Mouse (Mus musculus): ENCODE results near the gene Hoxb4. TPM values are rescaled to one million over a fixed set of nuclear protein-coding genes. Genes with fewer than 3 reads are reported as not detected.

Gene Hoxb4
- polyA plus RNA-seq, 1 experiment from 2014 or later, result 3.8 TPM

DNA sequence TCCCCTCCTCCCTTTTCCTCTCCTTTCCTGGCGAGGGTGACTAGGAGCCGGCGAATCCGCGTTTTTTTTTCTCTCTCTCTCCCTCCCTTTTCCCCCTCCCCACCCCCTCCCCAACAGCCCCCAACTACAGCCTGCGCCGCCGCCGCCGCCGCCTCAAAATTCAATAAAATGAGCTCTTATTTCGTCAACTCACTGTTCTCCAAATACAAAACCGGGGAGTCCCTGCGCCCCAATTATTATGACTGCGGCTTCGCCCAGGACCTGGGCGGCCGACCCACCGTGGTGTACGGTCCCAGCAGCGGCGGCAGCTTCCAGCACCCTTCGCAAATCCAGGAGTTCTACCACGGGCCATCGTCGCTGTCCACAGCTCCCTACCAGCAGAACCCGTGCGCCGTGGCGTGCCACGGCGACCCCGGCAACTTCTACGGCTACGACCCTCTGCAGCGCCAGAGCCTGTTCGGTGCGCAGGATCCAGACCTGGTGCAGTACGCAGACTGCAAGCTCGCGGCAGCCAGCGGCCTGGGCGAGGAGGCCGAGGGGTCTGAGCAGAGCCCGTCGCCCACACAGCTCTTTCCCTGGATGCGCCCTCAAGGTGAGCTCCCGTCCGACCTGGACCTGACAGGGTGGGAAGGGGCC, 35.2 kb upstream of the Hoxb4 start:
- H3K9ac ChIP-seq (ENCODE audit: low read length), result peak overlapping the region; percentile 82
- peak overlapping the region; percentile 93 for H3K27ac ChIP-seq (ENCODE audit: low read depth)
- peak overlapping the region; percentile 49 for H3K4me3 ChIP-seq (ENCODE audit: low read depth, low read length)
- DNase-seq (ENCODE audit: low spot score) (peak; percentile 87), ATAC-seq (replicated peaks; ENCODE audit: low FRiP score, low TSS enrichment, low read depth) (no peak)
- WGBS, result under 1% methylated on average over 46 of the region's 49 CpGs
- H3K36me3 ChIP-seq (ENCODE audit: control insufficient read depth, insufficient read depth, low read length), result no peaks in the 10 kb centered on the region
- H3K9me3 ChIP-seq (ENCODE audit: control insufficient read depth, low read length), result no peaks in the 10 kb centered on the region
- H3K4me2 ChIP-seq (ENCODE audit: low read length), result peak overlapping the region; percentile 86
- H3K4me1 ChIP-seq (replicated peaks; ENCODE audit: control insufficient read depth, insufficient read depth, low read length), result peaks cover 9% of the 10 kb centered on the region
- H3K27me3 ChIP-seq (replicated peaks; ENCODE audit: control insufficient read depth, insufficient read depth, low read length), result peaks cover 51% of the 10 kb centered on the region

DNA sequence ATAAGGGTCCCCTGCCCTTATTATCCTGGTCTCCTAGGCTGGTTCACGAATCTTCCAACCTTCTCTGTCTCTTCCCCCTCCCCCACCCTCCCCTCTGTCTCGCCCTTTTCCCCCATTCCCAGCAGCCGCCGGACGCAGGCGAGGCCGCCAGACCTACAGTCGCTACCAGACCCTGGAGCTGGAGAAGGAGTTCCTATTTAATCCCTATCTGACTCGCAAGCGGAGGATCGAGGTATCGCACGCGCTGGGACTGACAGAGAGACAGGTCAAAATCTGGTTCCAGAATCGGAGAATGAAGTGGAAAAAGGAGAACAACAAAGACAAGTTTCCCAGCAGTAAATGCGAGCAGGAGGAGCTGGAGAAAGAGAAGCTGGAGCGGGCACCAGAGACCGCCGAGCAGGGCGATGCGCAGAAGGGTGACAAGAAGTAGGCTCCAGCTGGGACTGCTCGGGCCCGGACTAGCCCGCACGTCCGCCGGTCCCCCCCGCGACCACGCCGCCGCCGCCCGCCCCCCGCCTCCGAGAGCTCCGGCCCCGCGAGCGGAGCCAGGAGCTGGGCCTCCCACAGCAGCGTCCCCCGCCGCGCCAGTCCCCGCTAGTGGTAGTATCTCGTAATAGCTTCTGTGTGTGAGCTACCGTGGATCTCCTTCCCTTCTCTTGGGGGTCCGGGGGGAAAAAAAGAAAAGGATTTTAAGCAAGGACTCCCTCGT, 33.9 kb upstream of the Hoxb4 start:
- ATAC-seq (replicated peaks; ENCODE audit: low FRiP score, low TSS enrichment, low read depth) (no peak; the same call in 1 of the 2 replicates), DNase-seq (ENCODE audit: low spot score) (no peak)
- peaks cover 9% of the 10 kb centered on the region for H3K4me1 ChIP-seq (replicated peaks; ENCODE audit: control insufficient read depth, insufficient read depth, low read length)

GRCm38 (mm10) chr11:96284774-96285734, 33.0 kb upstream of the Hoxb4 start:
- Histone ChIP-seq H3K27ac (ENCODE audit: low read depth) (peak overlapping the region; percentile 93), H3K9me3 (ENCODE audit: control insufficient read depth, low read length) (no peaks in the 10 kb centered on the region), H3K9ac (ENCODE audit: low read length) (peak overlapping the region; percentile 82), H3K4me3 (ENCODE audit: low read depth, low read length) (peak overlapping the region; percentile 49), H3K4me2 (ENCODE audit: low read length) (peak overlapping the region; percentile 86), H3K4me1 (replicated peaks; ENCODE audit: control insufficient read depth, insufficient read depth, low read length) (peaks cover 9% of the 10 kb centered on the region), H3K27me3 (replicated peaks; ENCODE audit: control insufficient read depth, insufficient read depth, low read length) (peaks cover 52% of the 10 kb centered on the region), H3K36me3 (ENCODE audit: control insufficient read depth, insufficient read depth, low read length) (no peaks in the 10 kb centered on the region)
- WGBS, result under 1% methylated on average over 34 of the region's 37 CpGs
- DNase-seq (ENCODE audit: low spot score), result no peak
- peak; percentile 78 for ATAC-seq (replicated peaks; ENCODE audit: low FRiP score, low TSS enrichment, low read depth)

More for the DNA sequence above, 33.9 kb upstream of the Hoxb4 start:
- Histone ChIP-seq H3K27me3 (replicated peaks; ENCODE audit: control insufficient read depth, insufficient read depth, low read length) (peaks cover 50% of the 10 kb centered on the region), H3K36me3 (ENCODE audit: control insufficient read depth, insufficient read depth, low read length) (no peaks in the 10 kb centered on the region), H3K27ac (ENCODE audit: low read depth) (peak overlapping the region; percentile 93), H3K9me3 (ENCODE audit: control insufficient read depth, low read length) (no peaks in the 10 kb centered on the region), H3K4me3 (ENCODE audit: low read depth, low read length) (peak overlapping the region; percentile 49), H3K4me2 (ENCODE audit: low read length) (peak overlapping the region; percentile 86), H3K9ac (ENCODE audit: low read length) (peak overlapping the region; percentile 82)
- under 1% methylated on average over 49 of the region's 49 CpGs for WGBS

- Histone ChIP-seq H3K9me3 (ENCODE audit: control insufficient read depth, low read length) (no peaks in the 10 kb centered on the region), H3K9ac (ENCODE audit: low read length) (peak within 1 kb of the TSS; percentile 82), H3K4me1 (replicated peaks; ENCODE audit: control insufficient read depth, insufficient read depth, low read length) (peaks cover 10% of the 10 kb centered on the region), H3K36me3 (ENCODE audit: control insufficient read depth, insufficient read depth, low read length) (no peaks in the 10 kb centered on the region), H3K4me3 (ENCODE audit: low read depth, low read length) (peak within 1 kb of the TSS; percentile 49), H3K27me3 (replicated peaks; ENCODE audit: control insufficient read depth, insufficient read depth, low read length) (peaks cover 54% of the 10 kb centered on the region), H3K4me2 (ENCODE audit: low read length) (peak within 1 kb of the TSS; percentile 86), H3K27ac (ENCODE audit: low read depth) (peak within 1 kb of the TSS; percentile 93)
- WGBS, result under 1% methylated on average over 42 of the region's 43 CpGs
- DNase-seq (ENCODE audit: low spot score), result no peak
- peak; percentile 36; the same call in 1 of the 2 replicates for ATAC-seq (replicated peaks; ENCODE audit: low FRiP score, low TSS enrichment, low read depth)
Observed at GRCm38 (mm10) chr11:96285771-96286738, 32.0 kb upstream of the Hoxb4 start, which contains the start of gene Hoxb7. Hoxb7 (plus strand) TSS chr11:96286623.

- Histone ChIP-seq H3K9ac (ENCODE audit: low read length) (peak overlapping the region; percentile 82), H3K4me2 (ENCODE audit: low read length) (peak overlapping the region; percentile 86), H3K36me3 (ENCODE audit: control insufficient read depth, insufficient read depth, low read length) (no peaks in the 10 kb centered on the region), H3K27me3 (replicated peaks; ENCODE audit: control insufficient read depth, insufficient read depth, low read length) (peaks cover 51% of the 10 kb centered on the region), H3K27ac (ENCODE audit: low read depth) (peak overlapping the region; percentile 93), H3K4me1 (replicated peaks; ENCODE audit: control insufficient read depth, insufficient read depth, low read length) (peaks cover 15% of the 10 kb centered on the region), H3K4me3 (ENCODE audit: low read depth, low read length) (peak overlapping the region; percentile 49), H3K9me3 (ENCODE audit: control insufficient read depth, low read length) (no peaks in the 10 kb centered on the region)
- DNase-seq (ENCODE audit: low spot score) (no peak), ATAC-seq (replicated peaks; ENCODE audit: low FRiP score, low TSS enrichment, low read depth) (no peak)
- under 1% methylated on average over 55 of the region's 55 CpGs for WGBS
Observed at GRCm38 (mm10) chr11:96286739-96287385, 31.2 kb upstream of the Hoxb4 start.

DNA sequence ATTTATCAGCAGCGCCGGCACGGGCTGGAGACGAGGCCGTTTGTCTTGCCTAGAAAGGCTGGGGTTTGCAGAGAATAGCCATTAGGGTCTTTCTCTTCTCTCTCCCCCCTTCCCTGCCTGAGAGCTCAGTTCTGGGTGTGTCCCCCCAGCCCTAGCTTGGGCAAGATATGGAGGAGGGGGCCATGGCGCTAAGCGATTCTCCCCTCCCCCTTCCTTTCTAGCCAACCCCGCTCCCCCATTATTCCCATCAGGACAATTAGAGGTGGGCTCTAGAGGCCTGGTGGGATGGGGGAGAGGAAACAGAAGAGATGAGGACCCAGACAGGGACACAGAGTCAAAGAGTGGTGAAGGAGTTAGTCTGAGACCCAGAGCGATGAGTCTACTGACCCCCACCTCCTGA, 30.7 kb upstream of the Hoxb4 start:
- 6% methylated on average over 9 of the region's 9 CpGs for WGBS

GRCm38 (mm10) chr11:96288455-96289221, 29.4 kb upstream of the Hoxb4 start:
- H3K4me2 ChIP-seq (ENCODE audit: low read length), result no peak overlapping the region
- H3K9me3 ChIP-seq (ENCODE audit: control insufficient read depth, low read length), result no peaks in the 10 kb centered on the region
- H3K27me3 ChIP-seq (replicated peaks; ENCODE audit: control insufficient read depth, insufficient read depth, low read length), result peaks cover 64% of the 10 kb centered on the region
- H3K4me1 ChIP-seq (replicated peaks; ENCODE audit: control insufficient read depth, insufficient read depth, low read length), result peaks cover 15% of the 10 kb centered on the region
- no peak overlapping the region for H3K4me3 ChIP-seq (ENCODE audit: low read depth, low read length)
- no peak overlapping the region for H3K27ac ChIP-seq (ENCODE audit: low read depth)
- no peak overlapping the region for H3K9ac ChIP-seq (ENCODE audit: low read length)
- WGBS, result 50% methylated on average over 1 of the region's 1 CpGs
- DNase-seq (ENCODE audit: low spot score) (no peak), ATAC-seq (replicated peaks; ENCODE audit: low FRiP score, low TSS enrichment, low read depth) (no peak)
- no peaks in the 10 kb centered on the region for H3K36me3 ChIP-seq (ENCODE audit: control insufficient read depth, insufficient read depth, low read length)

More for the DNA sequence above, 30.7 kb upstream of the Hoxb4 start:
- Histone ChIP-seq H3K4me2 (ENCODE audit: low read length) (peak overlapping the region; percentile 86), H3K36me3 (ENCODE audit: control insufficient read depth, insufficient read depth, low read length) (no peaks in the 10 kb centered on the region), H3K27me3 (replicated peaks; ENCODE audit: control insufficient read depth, insufficient read depth, low read length) (peaks cover 54% of the 10 kb centered on the region), H3K4me3 (ENCODE audit: low read depth, low read length) (peak overlapping the region; percentile 49), H3K9me3 (ENCODE audit: control insufficient read depth, low read length) (no peaks in the 10 kb centered on the region), H3K27ac (ENCODE audit: low read depth) (peak overlapping the region; percentile 93), H3K9ac (ENCODE audit: low read length) (peak overlapping the region; percentile 82), H3K4me1 (replicated peaks; ENCODE audit: control insufficient read depth, insufficient read depth, low read length) (peaks cover 15% of the 10 kb centered on the region)
- no peak for DNase-seq (ENCODE audit: low spot score)
- no peak for ATAC-seq (replicated peaks; ENCODE audit: low FRiP score, low TSS enrichment, low read depth)

All from intestine, embryonic 14.5 days (tissue).